Mouse (Mus musculus) right cerebral cortex, postnatal 14 days (tissue): ENCODE data around the gene Tnk1.

Experiments
- DNase-seq: peaks from one replicate; pipeline ENCODE4 v3.0.0; 2022

The Tnk1 gene

GRCm38 (mm10) chr11:69858113-69858998, at the start of gene Tnk1:
Gene Tnk1 (minus strand): TSS chr11:69858730.
- DNase-seq, result no peak

- DNase-seq, result no peak
Observed at GRCm38 (mm10) chr11:69904311-69904710, 45.8 kb upstream of the Tnk1 start.

GRCm38 (mm10) chr11:69902972-69903371, 44.4 kb upstream of the Tnk1 start:
- DNase-seq, result no peak

- DNase-seq, result no peak
Observed at GRCm38 (mm10) chr11:69901993-69902392, 43.5 kb upstream of the Tnk1 start.

GRCm38 (mm10) chr11:69901406-69901846, 42.9 kb upstream of the Tnk1 start:
- DNase-seq, result peak; percentile 96

GRCm38 (mm10) chr11:69900471-69901405, 42.2 kb upstream of the Tnk1 start, which contains the start of the genes 2810408A11Rik and Neurl4:
Gene 2810408A11Rik (minus strand): TSS chr11:69900987.
Gene Neurl4 (plus strand): TSS chr11:69901072.
- peak; percentile 83 for DNase-seq

GRCm38 (mm10) chr11:69899870-69900269, 41.3 kb upstream of the Tnk1 start:
- DNase-seq, result no peak

GRCm38 (mm10) chr11:69895291-69895690, 36.8 kb upstream of the Tnk1 start, which contains the start of gene Acap1:
Gene Acap1 (minus strand): TSS chr11:69895539.
- no peak for DNase-seq

- no peak for DNase-seq
Observed at GRCm38 (mm10) chr11:69894671-69895070, 36.1 kb upstream of the Tnk1 start.

- DNase-seq, result peak; percentile 56
Observed at GRCm38 (mm10) chr11:69891482-69891881, 33.0 kb upstream of the Tnk1 start.

GRCm38 (mm10) chr11:69886907-69887635, 28.5 kb upstream of the Tnk1 start:
- DNase-seq, result no peak

GRCm38 (mm10) chr11:69884663-69885062, 26.1 kb upstream of the Tnk1 start:
- no peak for DNase-seq

GRCm38 (mm10) chr11:69884240-69884639, 25.7 kb upstream of the Tnk1 start:
- DNase-seq, result no peak

- no peak for DNase-seq
Observed at GRCm38 (mm10) chr11:69883527-69884151, 25.1 kb upstream of the Tnk1 start.

GRCm38 (mm10) chr11:69883066-69883465, 24.5 kb upstream of the Tnk1 start:
- DNase-seq, result no peak

GRCm38 (mm10) chr11:69881787-69882670, 23.5 kb upstream of the Tnk1 start:
- DNase-seq, result no peak

GRCm38 (mm10) chr11:69880853-69881603, 22.5 kb upstream of the Tnk1 start, which contains the start of gene Kctd11:
Gene Kctd11 (minus strand): TSS chr11:69881406.
- peak; percentile 64 for DNase-seq

GRCm38 (mm10) chr11:69880506-69880852, 21.9 kb upstream of the Tnk1 start:
- DNase-seq, result peak; percentile 50

- DNase-seq, result no peak
Observed at GRCm38 (mm10) chr11:69879711-69880110, 21.2 kb upstream of the Tnk1 start.

GRCm38 (mm10) chr11:69878952-69879351, 20.4 kb upstream of the Tnk1 start:
- no peak for DNase-seq
